Mouse (Mus musculus) T-cell, adult 2 months (primary cell): ENCODE results near the gene Rangap1.
"Not testable (repeated sequence)": the region's sequence is repeated elsewhere in the genome, so short reads cannot be mapped to it uniquely, and the experiment has no call there.

Experiments
- DNase-seq: peaks from one replicate; pipeline ENCODE4 v3.0.0; 2022; ENCODE audit warnings: low spot score

Gene Rangap1

DNA sequence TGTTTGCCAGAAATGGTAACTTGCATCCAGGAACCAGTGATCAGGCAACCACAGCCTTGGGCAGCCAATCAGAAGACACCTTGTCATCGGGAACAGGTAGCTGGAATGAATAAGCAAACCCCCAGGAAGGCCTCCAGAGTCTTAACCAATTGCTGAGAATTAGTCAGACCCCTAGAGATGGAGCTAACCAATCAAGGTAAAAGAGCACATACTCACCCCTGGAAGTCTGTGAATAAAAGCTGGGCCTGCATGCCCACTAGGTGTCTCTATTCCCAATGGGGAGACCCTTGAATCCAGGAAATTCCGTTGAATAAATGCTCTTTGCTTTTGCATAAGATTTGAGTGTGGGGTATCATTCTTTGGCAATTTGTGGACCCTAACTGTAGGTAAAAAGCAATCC lies 5.4 kb downstream of the Rangap1 start:
- no peak for DNase-seq

DNA sequence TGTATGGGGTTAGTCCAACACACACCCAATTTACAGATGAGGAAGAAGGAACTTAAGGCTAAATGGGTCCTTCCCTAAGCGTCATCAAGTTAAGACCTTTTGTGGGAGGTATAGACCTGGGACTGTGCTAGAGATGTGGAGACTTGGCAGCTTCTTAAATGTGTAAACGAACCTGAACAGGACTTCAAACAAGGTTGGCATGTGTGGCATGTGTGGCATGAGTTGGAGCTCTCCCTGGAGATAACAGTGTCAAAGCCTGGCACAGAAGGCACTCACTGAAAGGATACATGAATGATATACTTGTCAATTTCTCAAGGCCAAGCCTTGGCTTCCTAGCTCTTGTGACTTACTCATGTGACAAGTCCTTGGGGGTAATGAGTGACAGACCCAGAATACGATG lies 6.0 kb downstream of the Rangap1 start:
- DNase-seq: no peak

DNA sequence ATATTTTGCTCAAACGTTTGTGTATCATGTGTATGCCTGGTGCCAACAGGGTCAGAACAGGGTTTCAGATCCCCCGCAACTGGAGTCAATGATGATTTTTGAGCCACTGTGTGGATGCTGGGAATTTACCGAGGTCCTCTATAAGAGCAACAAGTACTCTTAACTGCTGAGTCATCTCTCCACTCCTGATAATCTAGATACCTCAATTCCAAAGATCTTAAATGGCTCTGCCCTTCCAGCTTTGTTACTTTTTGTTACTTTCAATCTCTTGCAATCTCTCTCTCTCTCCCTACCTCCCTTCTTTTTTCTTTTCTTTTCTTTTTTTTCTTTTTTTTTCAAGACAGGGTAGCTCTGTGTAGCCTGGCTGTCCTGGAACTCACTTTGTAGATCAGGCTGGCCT lies 10.3 kb downstream of the Rangap1 start:
- DNase-seq: no peak

DNA sequence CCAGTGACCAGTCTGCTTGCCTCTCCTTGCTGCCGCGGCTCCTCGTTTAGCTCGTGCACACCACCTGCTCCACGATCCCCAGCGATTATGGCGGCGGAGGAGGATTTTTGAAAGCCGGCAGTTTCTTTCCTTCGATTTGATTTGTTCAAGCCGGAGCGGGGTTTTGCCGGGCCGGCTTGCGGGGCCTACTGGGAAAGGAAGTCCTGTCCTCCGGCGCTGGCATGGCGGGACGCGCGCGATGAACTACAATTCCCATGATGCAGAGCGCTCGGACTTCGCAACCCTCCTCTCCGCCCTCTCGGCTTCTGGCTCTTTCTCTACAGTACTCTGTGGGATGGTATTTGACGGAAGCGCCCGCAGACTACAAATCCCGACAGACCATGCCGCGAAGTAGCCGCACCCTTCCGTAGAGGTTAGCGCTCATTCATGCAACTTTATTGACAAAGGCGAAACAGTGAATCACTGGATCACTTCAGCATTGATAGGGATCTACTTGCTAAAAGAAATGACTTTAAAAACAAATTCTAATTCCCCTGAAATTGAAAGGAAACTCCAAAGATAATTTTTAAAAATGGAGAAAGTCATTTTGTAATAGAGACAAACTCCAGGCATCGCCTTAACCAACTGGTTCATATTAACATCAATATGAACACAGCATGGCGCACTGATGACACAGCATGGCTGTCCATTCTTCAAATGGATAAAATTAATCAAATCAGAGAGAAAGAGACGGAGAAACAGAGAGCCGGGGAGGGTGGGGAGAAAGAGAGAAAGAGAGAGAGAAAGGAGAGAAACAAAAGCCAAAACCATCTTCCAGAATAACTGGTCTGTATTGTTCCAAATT lies 15.3 kb downstream of the Rangap1 start:
- DNase-seq: peak; percentile 99

DNA sequence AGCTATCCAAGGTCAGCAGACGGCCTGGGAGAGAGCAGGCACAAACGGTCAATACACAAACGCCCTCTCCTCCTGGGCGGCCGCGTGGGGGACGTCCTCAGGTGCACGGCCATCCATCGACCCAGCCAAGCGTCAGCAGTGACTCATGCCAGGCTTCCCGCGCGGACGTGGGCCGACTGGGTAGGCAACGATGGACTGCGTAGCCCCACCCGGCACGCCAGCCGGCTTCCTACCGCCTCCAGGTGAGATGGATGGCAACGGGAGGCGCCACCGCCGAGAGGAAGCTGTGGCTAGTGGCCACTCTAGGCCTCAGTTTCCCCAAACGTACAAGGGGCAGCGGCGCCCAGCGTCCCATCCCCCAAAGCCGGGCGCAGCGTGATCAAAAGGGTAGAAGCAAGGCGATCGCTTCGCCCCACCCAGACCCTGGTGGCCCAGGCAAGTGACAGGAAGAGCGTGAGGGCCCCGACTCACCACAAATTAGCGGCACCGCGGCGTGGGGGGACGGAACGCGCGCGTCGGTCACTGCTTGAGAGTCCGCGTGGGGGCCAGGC lies 16.0 kb downstream of the Rangap1 start:
- peak; percentile 26 for DNase-seq

DNA sequence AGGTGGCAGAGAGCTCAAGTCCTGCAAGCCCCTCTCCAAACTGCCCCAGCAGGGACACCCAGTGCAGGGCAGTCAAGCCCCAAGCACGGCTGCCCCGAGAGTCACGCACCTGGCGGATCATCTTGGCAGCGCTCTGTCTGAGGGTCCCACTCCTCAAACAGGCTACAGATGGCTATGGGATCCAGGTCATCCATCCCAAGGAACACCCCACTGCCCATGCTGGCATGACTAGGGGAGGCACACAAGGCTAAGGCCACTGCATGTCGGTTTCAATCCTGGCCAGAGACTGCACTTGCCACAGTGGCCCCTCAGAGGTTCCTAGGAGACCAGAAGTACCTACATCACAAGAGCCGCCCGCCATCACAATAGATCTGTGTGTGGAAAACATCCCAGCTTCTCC lies 19.4 kb downstream of the Rangap1 start:
- no peak for DNase-seq

DNA sequence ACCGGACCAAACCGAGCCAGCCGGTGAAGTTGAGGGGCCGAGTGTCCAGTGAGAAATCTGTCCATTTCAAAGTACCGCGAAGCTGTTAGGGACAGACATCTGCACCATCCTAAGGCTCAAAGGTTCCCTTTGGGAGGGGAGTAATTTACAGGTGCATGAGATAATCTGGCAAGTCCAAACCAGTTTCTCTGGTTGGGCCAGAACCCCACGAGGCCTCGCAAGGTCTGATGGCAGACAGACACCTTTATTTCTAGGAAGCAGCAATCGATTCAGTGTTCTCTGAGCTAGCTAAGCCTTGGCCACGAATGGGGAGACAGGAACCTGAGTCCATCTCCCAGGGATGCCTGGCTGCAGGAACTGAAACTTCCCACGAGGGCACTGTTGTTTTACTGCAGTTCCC lies 21.7 kb downstream of the Rangap1 start:
- no peak for DNase-seq

DNA sequence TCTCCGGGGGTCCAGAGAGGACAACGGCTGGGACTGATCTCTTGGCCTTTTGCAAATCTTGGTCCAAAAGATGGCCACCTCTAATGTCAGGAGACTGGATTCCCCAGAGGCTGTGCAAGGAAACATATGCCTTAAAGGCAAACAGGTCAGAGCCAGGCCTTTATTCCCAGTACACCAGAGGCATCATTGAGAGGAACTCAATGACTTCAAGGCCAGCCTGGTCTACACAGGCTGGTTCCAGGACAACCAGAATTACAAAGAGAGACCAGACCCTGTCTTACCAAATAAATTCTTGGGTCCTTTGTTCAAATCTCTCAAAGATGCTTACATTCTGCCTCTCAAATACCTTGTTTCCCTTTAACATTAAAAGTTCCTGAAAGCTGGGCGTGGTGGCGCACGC lies 23.0 kb downstream of the Rangap1 start:
- no peak for DNase-seq

DNA sequence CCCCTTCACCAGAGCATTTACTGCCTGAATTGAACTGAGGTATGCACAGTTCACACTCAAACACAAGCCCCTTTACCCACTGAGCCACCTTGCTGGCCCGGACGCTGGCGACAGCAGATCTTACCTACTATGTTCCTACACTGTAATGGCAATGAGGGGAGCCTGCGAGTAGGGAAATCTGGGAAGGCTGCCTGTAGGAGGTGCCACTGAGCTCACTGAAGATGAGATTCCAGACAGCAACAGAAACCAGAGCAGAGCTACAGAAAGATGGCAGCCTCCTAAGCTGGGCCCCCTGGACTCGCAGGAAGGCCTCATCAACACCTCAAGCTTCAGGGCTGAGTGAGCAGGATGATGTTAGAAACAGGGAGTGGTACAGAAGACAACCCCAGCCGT lies 26.2 kb downstream of the Rangap1 start:
- DNase-seq: no peak

DNA sequence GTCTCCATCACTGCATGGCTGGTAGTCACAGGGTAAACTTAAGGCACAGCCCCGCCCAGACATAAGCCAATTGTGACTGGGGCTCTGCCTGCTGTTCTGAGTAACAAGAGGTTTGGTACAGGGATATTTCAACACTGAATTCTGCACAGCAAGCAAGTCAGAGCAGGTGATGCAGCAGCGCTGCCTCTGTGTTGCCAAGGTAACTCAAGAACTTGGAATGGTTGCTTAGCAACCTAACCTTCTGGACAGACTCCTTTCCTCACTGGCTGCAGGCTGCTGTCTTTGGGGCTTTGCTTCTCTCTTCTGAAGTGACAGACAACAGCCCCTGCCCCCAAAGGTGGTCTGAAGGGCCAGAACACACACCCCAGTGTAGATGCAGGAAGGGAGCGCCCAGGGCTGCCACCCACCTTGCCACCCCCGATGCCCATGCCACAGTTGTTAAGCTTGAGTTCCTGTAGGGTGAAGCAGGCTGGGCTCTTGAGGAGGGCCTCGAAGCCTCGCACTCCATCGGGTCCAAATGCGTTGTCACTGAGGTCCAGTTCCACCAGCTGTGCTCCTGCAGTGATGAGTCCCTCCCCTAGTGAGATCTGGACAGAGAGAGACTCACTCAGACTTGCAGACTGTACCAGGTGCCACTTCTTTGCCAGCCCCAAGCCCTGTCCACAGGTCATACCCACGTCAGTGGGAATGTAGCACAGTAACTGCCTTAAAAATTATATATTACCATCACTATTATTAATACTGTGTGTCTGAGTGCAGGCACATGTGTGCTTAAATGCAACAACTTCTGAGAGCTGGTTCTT lies 26.8 kb downstream of the Rangap1 start:
- no peak for DNase-seq

DNA sequence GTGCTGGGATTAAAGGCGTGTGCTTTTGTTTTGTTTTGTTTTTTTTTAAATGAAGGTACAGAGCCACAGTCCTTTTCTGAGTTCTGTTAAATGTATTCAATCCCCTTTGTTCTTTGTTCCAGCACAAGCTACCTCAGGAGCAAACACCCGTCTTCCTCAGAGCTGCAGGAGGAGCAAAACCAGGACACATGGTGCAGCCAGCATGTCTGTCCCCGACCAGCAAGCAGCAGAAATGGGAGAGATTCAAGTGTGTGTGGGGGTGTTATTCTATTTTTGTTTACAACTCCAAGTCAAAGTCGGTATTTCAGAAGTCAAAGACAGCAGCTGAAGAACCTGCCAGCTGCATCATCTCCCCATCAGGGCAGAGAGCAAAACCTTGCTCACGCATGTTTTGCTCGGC lies 31.6 kb downstream of the Rangap1 start:
- no peak for DNase-seq

DNA sequence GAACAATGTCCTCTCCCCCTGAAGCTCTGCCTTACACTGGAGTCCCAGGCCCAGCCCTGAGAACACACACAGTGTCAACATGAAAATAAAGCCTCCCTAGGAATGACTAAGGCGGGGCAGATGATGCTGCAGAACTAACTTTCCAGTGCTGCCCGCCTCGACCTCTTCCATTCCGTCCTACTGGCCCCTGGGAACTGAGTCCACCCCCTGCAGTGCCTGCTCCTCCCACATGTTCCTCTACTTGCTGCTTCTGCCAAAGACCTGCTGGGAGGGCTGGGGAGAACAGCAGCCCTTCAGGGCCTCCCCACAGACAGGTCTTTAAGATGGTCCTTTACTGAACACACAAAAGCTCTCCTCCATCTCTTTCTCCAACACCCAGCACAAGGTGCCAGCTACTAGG lies 34.5 kb downstream of the Rangap1 start:
- no peak for DNase-seq

DNA sequence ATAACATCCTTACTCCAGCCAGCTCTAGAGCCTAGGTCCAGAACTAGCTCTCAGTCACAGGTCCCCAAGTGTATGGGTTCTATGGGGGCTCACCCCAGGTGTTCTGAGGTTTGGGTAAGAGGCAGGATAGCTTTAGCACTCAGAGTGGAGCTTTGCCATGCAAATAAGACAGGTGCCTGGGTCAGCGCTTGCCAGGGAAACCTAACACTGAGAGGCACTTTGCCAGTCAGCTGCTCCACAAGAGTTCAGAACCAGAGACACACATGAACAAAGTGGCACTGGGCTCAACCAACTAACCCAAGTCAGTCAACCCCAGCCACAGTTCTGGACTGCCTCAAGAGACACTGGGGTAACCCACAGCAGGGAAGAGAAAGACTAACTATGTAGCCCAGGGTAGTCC lies 35.6 kb downstream of the Rangap1 start:
- DNase-seq: no peak

DNA sequence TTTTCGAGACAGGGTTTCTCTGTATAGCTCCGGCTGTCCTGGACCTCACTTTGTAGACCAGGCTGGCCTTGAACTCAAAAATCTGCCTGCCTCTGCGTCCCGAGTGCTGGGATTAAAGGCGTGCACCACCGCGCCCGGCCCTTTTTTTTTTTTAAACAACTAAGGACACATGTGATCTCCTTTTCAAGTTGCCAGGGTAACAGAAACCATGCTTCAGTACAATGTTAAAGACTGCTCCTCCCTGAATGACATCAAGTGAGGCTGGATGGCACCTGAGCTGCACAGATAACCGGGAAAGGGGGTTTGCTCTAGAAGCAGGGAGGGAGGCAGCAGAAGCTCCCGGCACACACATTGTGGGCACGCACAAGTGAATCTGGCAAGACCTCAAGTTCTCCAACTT lies 36.3 kb downstream of the Rangap1 start:
- no peak for DNase-seq

DNA sequence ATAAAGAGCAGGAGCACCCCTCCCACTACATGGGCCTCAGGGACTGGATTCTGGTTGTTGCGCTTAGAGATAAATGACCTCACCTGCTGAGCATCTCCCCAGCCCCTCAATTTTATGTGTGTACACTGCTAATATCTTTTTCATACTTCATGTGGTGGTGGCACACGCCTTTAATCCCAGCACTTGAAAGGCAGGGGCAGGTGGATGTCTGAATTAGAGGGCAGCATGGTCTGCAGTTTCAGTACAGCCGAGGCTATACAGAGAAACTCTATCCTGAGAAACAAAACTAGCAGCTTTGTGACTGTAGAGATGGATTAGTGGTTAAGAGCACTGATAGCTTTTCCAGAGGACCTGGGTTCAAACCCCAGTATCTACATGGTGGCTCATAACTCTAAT lies 42.2 kb downstream of the Rangap1 start:
- DNase-seq: no peak

DNA sequence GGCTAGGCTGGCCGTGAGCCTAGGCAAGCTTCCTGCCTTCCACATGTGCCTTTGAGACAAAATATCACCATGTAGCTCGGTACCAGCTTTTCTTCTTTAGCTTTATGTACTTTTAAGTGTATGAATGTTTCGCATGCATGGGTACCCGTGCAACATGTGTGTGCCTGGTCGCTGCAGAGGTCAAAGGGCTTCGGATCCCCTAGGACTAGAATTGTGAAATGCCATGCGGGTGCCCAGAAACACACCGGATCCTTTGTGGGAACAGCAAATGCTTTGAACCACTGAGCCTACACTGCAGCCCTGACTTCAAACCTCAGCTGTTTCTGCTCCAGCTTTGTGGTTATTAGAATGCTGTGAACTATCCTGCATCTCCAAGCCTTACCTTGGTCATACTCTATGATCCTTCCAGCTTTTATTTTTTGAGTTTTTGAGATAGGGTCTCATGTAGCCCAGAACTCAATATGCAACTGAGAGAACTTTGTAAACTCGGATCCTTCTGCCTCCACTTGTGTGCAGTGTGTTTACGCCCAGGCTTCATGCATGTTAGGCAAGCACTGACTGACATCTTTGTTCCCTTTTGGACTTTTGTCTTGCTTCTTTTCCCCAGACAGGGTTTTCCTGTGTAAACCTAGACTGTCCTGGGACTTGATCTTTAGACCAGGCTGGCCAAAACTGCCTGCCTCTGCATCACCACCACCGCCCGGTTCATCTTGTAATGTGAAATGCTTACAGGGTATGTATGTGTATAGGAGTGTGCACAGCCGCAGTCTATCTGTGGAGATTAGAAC lies 42.8 kb downstream of the Rangap1 start:
- no peak for DNase-seq

DNA sequence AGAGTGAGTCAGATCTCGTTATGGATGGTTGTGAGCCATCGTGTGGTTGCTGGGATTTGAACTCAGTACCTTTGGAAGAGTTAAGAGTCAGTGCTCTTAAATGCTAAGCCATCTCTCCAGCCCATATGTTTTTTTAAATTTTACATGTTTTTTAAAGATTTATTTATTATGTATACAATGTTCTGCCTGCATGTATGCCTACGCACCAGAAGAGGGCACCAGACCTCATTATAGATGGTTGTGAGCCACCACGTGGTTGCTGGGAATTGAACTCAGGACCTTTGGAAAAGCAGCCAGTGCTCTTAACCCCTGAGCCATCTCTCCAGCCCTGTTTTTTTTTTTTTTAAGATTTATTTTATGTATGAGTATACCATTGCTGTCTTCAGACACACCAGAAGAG lies 44.0 kb downstream of the Rangap1 start:
- not testable (repeated sequence) for DNase-seq

DNA sequence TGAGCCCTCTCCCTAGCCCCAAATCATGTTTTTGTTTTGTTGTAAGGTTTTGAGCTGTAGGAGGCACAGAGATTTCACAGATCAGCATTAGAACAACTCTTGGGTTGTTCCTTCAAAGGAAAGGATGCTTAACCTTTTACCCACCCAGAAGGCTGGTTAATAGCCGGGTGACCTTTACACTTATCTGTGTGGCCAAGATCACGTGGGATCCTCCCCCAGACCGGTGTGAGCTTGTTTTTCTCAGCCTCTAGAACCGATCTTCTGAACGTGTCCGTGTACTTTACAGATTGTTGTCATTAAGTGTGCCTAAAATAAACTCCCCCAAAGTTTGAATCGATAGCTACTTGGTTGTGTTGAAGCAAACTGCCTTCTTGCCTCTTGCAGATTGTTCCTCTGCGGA lies 44.7 kb downstream of the Rangap1 start:
- DNase-seq: no peak

DNA sequence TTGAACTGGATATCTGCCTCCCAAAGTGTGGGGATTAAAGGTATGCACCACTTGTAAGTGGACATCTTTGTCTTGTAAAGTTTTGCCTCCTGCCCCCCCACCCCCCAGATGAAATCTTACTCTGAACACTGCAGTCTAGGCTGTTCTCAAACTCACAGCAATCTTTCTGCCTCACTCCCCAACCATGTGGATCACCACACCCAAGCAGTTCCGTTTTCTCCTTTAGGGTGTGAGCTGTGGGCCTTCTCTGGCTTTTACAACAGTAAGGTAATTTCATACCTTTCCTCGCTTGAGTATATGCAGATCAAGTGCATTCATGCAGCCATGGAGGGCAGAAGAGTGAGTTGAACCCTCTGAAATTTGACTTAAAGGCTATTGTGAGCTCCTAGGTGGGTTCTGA lies 45.2 kb downstream of the Rangap1 start:
- DNase-seq: no peak

DNA sequence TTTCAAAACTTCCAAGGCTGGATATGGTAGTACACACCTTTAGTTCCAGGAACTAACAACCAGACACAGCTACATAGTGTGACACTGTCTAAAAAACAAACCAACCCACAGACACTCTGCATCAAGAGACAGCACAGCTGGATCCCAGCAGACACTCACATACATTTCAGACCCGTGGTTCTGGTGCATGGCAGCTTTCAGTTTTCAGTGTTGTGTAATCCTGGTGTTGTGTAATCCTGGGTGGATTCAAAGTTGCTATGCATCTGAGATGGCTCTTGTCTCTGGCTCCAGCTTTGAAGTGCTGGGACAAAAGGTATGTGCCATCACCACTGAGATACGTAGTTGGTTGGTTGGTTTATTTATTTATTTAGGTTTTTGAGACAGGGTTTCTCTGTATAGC lies 46.8 kb downstream of the Rangap1 start:
- no peak for DNase-seq

DNA sequence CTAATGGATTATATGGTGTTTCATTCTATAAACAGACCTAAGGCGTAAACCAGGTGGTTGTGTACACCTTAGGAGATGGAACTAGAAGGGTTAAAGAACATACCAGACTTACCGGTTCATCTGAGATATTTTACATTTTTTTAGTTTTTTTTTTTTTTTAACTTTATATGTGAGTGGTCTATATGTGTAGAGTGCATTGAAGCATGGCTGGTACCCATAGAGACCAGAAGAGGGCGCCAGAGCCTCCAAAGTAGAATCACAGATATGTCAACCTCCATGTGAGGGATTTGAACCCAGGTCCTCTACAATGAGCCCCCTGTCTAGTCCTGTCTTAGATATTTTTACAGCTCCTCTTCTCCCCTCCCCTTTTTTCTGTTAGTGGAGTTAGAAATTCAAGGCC lies 47.5 kb downstream of the Rangap1 start:
- DNase-seq: peak; percentile 30

DNA sequence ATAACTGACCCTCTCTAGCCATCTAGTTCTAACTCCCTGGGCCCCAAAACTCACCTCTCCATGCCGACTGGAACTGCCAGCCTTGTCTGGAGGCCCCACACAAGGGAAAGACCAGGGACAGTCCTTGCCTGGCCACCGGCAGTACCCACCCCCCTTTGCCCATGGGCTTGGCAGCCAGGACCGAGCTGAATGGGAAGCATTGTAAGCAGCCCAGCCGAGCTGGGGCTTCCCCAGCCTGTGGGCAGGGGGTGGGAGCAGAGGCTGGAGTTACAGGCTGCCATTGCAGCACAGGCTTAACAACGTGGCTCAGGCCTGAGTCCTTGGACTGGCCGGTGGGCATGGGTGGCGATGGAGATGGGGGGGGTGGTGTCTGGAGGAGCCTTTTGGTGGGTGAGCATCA lies 48.2 kb downstream of the Rangap1 start, which contains the start of gene Chadl:
Gene Chadl (minus strand): TSS at position 113 of the 400 bp plus-strand sequence.
- no peak for DNase-seq
